Mouse (Mus musculus) testis, adult 2 months (tissue): ENCODE measurements around the gene Prim1.

Experiments
- CTCF ChIP-seq: fragments of 200-500 bp; IDR thresholded peaks from 2 replicates; pipeline ENCODE4 v1.5.1; 2012; ENCODE audit warnings: low read depth, mild to moderate bottlenecking, inconsistent platforms, low read length, moderate library complexity; ENCODE audit not compliant: control insufficient read depth, insufficient read depth, insufficient replicate concordance
- POLR2A ChIP-seq: fragments of 200-500 bp; IDR thresholded peaks from 2 replicates; pipeline ENCODE4 v1.6.1; 2012; ENCODE audit warnings: low read depth, mild to moderate bottlenecking, inconsistent platforms, low read length, moderate library complexity; ENCODE audit not compliant: control insufficient read depth

DNA sequence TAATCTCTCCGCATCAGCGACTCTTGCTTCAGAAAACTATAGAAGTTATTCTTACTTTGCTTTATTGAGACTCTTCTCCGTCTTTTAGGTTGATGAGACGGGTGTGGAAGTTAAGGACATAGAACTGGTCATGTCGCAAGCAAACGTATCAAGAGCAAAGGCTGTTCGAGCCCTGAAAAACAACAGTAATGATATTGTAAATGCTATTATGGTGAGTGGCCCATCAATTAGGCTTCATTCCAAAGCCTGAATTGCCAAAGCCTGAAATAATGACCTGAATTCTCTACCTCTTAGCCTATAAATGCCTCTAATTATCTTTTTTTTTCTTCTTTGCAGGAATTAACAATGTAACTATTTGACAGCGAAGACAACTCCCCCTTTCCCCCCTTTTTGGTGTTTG is 33.2 kb downstream of the Prim1 start:
- TF ChIP-seq CTCF: no peak
- TF ChIP-seq POLR2A: no peak
